Mouse (Mus musculus) monocyte, adult 2 months (primary cell): ENCODE data around the gene Six1.

Experiments
- DNase-seq, 2 experiments: peaks; one replicate each; pipeline ENCODE4 v3.0.0; 2022; ENCODE audit warnings: low spot score in 2 of 2, low read depth in 1 of 2

Six1 gene

GRCm38 (mm10) chr12:73050305-73050704 lies 3.4 kb downstream of the Six1 start:
- no peak for DNase-seq

GRCm38 (mm10) chr12:73049520-73050225 lies 4.0 kb downstream of the Six1 start:
- no peak for DNase-seq

- no peak for DNase-seq
Observed at GRCm38 (mm10) chr12:73048537-73048936, 5.2 kb downstream of the Six1 start.

GRCm38 (mm10) chr12:73047576-73047975 lies 6.1 kb downstream of the Six1 start:
- DNase-seq, result no peak

GRCm38 (mm10) chr12:73046607-73047180 lies 7.0 kb downstream of the Six1 start:
- DNase-seq, result peak in 1 of 2 experiments; percentile 52

GRCm38 (mm10) chr12:73045724-73046606 lies 7.7 kb downstream of the Six1 start:
- DNase-seq, result no peak

- peak in 1 of 2 experiments; percentile 17 for DNase-seq
Observed at GRCm38 (mm10) chr12:73045046-73045723, 8.5 kb downstream of the Six1 start.

GRCm38 (mm10) chr12:73044221-73045045 lies 9.3 kb downstream of the Six1 start:
- DNase-seq, result no peak

- DNase-seq, result no peak
Observed at GRCm38 (mm10) chr12:73043396-73044167, 10.1 kb downstream of the Six1 start.

GRCm38 (mm10) chr12:73042903-73043302 lies 10.8 kb downstream of the Six1 start:
- no peak for DNase-seq

- no peak for DNase-seq
Observed at GRCm38 (mm10) chr12:73042406-73042805, 11.3 kb downstream of the Six1 start.

GRCm38 (mm10) chr12:73041256-73041630 lies 12.4 kb downstream of the Six1 start:
- DNase-seq, result no peak

GRCm38 (mm10) chr12:73040563-73041255 lies 13.0 kb downstream of the Six1 start:
- DNase-seq, result no peak

- DNase-seq, result no peak
Observed at GRCm38 (mm10) chr12:73039939-73040562, 13.6 kb downstream of the Six1 start.

- DNase-seq, result no peak
Observed at GRCm38 (mm10) chr12:73038992-73039938, 14.4 kb downstream of the Six1 start.

- DNase-seq, result no peak
Observed at GRCm38 (mm10) chr12:73038441-73038991, 15.2 kb downstream of the Six1 start.
